Mouse (Mus musculus) layer of hippocampus, adult 11-12 months (tissue): Measurements from ENCODE around the gene Zfyve28.

Experiments used
- DNase-seq: peaks from one replicate; pipeline ENCODE4 v3.0.0; 2022; ENCODE audit warnings: low spot score

The Zfyve28 gene

DNA sequence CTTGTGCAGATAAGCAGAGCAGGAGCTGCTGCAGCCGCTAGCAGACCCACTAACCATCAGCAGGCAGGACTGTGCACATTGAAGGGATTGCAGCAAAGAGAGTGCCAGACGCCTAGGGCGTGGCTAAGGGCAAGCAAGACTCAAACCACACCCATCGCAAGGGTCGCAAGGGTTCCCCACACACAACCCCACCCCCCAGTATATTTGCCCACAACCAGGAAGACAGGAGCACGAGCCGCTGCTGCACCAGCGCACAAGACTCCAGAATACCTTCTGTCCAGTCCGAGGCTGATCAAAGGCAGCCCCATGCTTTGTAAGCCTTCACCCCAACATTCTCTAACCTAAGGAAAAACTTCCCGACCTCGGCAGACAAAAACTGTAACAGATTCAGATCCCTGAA lies 1.7 kb downstream of the Zfyve28 start:
- DNase-seq = no peak

- DNase-seq = no peak
These were observed 3.0 kb downstream of the Zfyve28 start for GRCm38 (mm10) chr5:34285285-34285684.

DNA sequence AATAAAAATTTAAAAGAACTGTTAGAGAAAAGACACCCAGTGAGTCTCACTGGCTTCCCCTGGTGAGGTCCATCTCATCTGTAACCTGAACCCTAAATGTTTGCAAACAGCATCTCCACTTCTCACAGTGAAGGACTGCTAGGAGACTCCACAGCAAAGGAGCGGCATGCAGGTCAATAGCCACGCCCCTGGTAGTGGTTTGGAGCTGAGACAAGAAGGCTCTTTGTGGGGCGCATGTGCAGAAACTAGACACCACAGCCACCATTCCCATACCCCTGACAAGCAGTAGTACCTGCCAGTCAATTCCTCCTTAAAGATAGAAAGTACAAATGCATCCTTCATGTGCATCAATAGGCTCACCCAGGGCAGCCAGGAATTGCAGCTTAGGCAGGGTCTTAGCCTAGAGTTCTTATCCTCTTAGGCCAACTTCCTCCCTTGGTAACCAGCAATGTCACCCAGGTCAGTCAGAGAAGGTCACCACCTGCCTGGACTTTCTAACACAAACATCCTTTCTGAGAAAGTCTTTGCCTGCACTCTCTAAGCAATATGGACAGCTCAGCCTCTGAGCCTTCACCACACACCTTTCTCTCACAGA lies 4.0 kb downstream of the Zfyve28 start:
- no peak for DNase-seq

- no peak for DNase-seq
These were observed 4.9 kb downstream of the Zfyve28 start for GRCm38 (mm10) chr5:34283355-34283754.

DNA sequence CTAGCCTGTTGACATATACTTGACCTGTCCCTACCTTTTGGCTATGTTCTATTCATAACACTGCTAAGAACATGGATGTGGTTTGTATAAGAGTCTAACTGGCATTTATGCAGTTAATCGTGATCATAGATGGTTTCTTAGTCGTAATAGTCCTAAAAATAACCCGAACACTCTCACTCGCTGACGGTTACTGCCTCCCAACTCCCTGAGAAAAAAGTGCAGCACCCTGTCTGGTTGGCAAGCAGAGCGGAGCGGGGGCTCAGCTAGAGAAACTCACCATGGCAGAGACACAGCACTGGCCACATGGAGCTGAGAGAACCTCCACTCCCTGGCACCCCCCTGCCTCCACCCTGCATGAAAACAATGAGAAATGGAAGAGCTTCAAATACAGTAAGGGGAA lies 7.3 kb downstream of the Zfyve28 start:
- no peak for DNase-seq

DNA sequence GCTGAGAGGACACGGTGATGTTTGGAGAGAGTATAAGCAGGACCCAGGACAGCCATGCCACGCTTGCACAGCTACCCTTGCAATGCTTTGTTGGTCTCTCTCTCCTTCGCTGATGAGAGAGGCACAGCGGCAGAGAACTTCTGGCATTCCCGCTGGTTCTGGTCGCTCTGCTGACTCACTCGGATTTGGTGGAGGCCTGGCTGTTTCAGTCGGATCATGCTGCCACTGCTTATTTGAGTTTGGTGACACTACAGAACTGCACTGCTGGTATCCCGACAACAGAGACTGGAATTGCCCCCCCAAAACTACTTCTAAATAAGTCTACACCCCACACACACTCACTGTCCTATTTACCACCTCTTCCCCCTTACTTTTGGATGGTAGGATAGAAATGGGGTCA lies 9.0 kb downstream of the Zfyve28 start:
- DNase-seq = no peak

DNA sequence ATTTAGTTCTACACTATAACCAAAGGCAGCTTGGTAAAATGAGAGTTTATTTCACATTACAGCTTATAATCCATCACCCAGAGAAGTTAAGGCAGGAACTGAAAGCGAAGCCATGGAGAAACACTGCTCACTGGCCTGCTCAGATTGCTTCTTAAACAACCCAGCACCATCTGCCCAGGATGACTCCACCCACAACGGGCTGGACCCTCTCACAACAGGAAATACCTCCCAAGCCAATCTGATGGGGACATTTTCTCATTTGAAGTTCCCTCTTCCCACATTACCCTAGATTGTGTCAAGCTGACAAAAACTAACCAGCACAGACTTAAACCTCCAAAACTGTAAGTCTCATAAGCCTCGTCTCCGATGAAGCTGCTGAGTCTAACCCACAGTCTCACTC lies 10.2 kb downstream of the Zfyve28 start:
- no peak for DNase-seq

DNA sequence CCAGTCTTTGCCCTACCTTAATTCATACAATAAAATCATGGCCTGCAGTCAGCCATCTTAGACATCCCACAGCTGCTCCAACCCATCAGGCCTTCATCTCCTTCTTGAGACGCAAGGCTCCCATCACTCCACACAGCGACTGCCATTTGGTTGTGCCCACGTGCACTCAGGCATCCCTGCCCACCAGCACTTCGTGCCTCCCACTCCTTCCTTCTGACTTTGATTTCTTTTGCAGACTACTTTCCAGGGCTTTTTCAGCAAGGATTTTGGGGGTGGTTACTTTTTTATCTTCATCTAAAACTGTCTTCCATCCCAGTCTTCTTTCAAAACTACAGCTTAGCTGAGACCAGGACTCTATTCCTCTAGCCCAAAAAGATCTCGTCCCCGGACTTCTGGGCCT lies 11.5 kb downstream of the Zfyve28 start:
- DNase-seq = no peak

DNA sequence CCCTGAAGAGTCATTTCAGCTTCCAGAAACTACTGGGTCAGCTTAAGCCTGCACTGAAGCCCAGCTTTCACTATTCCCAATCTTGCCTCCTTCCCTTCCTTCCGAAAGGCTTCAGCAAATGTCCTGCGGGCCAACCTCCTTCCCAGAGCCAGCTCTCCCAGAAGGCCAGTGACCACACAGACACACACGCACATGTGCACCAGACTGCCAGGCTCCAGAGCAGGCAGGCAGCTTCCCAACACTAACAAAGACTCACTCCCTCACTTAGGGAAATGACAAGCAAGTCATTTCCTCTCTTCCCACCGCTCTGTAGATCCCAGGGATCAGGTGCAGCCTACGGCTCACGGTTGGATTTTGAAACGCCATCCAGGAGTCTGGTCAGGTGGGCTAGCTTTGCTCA lies 12.1 kb downstream of the Zfyve28 start:
- no peak for DNase-seq

DNA sequence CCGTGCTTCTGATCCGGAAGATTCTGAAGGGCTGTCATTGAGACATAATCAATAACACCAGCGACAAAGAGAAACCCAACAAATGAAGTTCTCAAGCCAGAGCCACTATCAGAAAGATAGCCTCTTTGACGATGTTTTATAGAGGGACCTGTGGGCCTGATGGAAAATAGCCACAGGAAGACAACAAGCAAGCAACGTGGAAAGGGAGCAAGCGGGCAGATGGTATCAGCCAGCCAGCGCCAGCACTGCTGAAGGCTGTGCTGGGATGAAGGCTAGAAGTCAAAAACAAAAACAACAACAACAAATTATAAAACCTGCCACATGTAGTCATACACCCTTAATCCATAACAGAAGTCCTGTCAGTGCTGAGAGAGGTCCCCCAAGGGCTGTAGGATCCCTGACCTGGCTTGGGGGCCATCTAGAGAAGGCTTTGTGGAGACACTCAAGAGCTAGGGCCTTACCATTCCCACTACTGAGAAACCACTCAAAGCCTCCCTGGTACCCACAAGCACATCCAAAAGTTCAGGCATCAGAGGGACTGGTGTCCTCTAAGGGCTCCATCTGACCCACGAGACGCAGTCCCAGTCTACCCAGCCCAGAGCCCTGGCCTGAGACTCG lies 13.5 kb downstream of the Zfyve28 start:
- DNase-seq = no peak

- no peak for DNase-seq
These were observed 14.0 kb downstream of the Zfyve28 start for GRCm38 (mm10) chr5:34274268-34274667.

GRCm38 (mm10) chr5:34273251-34273681 lies 15.0 kb downstream of the Zfyve28 start:
- no peak for DNase-seq

- no peak for DNase-seq
These were observed 16.5 kb downstream of the Zfyve28 start for GRCm38 (mm10) chr5:34271743-34272142.

GRCm38 (mm10) chr5:34269921-34270465 lies 18.3 kb downstream of the Zfyve28 start:
- DNase-seq = no peak

- no peak for DNase-seq
These were observed 18.9 kb downstream of the Zfyve28 start for GRCm38 (mm10) chr5:34269197-34269920.

DNA sequence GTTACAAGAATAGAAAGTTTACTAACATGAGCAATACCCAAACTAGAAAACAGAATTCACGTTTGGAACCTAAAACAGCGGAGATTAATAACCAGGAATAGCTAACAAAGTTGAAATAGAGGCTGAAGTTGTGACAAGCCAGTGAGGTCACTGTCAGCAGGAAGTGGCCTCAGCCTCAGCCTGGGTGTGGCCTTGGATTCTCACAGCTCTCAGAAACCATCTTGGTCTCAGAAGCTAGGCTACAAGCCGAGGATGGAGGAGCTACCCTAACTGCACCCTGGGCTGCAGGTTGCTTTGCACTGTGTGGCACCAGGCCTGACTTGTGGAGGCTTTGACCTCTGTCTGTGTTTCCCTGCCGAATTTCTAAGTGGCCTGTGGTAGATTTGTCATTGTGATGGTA lies 22.2 kb downstream of the Zfyve28 start:
- no peak for DNase-seq

DNA sequence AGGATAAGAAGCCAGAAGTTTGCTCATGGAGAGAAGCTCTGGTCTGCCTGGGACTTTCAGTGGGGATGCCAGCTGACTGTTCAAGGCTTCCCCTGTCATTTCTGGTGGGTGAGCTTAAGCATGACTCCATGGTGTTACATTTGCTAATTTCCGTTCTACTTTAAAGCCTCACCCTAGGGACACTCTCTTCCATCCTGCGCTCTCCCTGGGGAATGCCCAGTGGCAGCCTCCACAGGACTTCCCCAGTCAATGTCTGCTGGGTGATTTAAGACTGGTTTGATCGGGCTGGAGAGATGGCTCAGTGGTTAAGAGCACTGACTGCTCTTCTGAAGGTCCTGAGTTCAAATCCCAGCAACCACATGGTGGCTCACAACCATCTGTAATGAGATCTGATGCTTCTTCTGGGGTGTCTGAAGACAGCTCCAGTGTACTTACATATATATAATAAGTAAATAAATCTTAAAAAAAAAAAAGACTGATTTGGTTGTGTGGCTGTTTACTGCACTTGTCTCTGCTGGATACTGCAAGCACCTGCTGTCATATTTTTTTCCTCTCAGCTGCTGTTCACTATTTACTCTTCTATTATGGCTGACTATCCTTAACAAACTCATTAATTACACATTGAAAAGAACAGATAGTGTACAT lies 29.0 kb downstream of the Zfyve28 start:
- DNase-seq = no peak

DNA sequence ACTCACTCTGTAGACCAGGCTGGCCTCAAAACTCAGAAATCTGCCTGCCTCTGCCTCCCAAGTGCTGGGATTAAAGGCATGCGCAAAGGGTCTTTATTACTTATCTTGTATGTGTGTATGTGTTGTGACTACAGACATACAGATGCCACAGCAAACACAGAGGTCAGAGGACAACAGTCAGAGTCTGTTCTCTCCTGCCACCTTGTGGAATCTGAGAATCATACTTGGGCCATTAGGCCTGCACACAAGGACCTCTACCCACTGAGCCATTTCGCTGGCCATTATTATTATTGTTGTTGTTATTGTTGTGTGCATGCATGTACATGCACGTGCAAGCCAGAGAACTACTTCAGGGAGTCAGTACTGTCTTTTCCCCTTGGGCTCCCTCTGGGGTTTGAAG lies 33.1 kb downstream of the Zfyve28 start:
- DNase-seq = no peak

GRCm38 (mm10) chr5:34254309-34254708 lies 33.9 kb downstream of the Zfyve28 start:
- DNase-seq = no peak

DNA sequence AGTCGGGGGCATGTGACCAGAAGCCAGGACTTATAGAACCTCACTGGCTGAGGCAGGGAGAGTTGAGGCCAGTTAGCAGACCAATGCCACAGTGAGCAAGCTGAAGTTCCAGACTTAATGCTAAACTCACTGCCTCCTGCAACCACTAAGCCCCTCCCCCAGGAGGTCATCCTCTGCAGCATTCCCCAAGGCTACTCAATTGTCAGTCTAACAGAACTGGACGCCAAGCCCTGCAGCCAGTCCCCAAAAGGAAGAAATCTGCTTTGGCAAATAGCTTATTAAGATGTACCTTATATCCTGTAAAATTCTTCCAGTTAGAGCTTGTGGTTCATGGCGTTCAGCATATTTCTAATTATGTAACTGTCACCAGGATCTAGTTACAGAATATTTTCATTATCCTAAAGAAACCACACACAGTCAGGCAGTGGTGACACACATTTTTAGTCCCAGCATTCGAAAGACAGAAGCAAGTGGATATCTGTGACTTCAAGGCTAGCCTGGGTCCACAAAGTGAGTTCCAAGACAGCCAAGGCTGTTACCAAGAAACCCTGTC lies 35.2 kb downstream of the Zfyve28 start:
- DNase-seq = no peak

DNA sequence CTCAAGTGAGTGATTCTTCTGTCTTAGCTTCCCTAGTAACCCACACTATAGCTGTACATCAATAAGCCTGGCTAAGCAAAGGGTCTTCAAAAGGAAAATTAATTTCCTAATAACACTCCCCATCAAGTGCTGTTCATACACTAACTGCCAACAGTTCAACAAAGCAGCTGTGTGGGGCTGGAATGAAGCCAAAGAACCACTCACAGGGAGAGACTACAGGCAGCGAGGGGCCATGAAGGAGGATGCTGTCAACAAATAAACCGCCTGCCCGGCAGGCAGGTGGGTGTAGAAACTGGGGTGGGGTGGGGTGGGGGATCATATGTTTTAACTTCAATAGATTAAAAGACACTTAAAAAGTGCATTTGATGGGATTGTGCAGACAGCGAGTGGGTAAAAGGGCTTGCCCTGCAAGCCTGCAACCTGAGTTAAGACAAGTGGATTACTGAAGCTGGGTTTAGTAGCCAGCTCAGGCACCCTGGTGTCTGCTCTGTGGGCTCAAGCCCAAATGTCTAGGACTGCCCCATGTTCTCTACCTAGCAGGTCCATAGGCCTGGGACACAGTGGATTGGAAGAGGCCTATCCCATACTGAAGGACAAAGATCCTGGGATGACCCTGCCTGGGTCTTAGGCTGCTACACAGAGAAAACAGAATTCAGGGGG lies 35.8 kb downstream of the Zfyve28 start:
- peak; percentile 58 for DNase-seq

- no peak for DNase-seq
These were observed 36.5 kb downstream of the Zfyve28 start for GRCm38 (mm10) chr5:34251794-34252193.
